Comparison of ENCODE assay signal across 17 mouse cellular contexts in genomic region chr4:47287468-47287867, GRCm38 (mm10).
"Had no signal": no experiment of that assay in that cellular context is flagged by ENCODE, and none has a peak within 500 bp of the region (broad histone marks: within the 10 kb centered on the region; RNA-seq: fewer than 3 reads in every experiment).

No protein-coding gene starts in this region.

- H3K9me3 ChIP-seq: limb, embryonic 10.5 days; limb, embryonic 13.5 days; liver, embryonic 13.5 days; neural tube, embryonic 12.5 days; neural tube, embryonic 15.5 days; stomach, embryonic 15.5 days had no signal

- H3K27ac ChIP-seq: limb, embryonic 10.5 days; limb, embryonic 13.5 days; liver, embryonic 13.5 days; neural tube, embryonic 12.5 days; neural tube, embryonic 15.5 days; stomach, embryonic 15.5 days had no signal

- H3K4me1 ChIP-seq: neural tube, embryonic 12.5 days had no signal

- DNase-seq: kidney, adult 11 months; kidney, adult 9 months; kidney, postnatal 14 days; kidney, postnatal 4 days; liver, embryonic 13.5 days; lung, adult 2 months; lung, postnatal 14 days; lung, postnatal 4 days; midbrain, embryonic 14.5 days; right cerebral cortex, adult 18-20 months; right cerebral cortex, postnatal 25 days; spleen, adult 18-20 months had no signal

- H3K36me3 ChIP-seq: limb, embryonic 10.5 days; limb, embryonic 13.5 days; liver, embryonic 13.5 days; neural tube, embryonic 12.5 days; neural tube, embryonic 15.5 days; stomach, embryonic 15.5 days had no signal

- H3K4me3 ChIP-seq: limb, embryonic 10.5 days; limb, embryonic 13.5 days; liver, embryonic 13.5 days; neural tube, embryonic 12.5 days; neural tube, embryonic 15.5 days; stomach, embryonic 15.5 days had no signal

- H3K27me3 ChIP-seq: limb, embryonic 13.5 days; liver, embryonic 13.5 days; neural tube, embryonic 12.5 days; neural tube, embryonic 15.5 days had no signal
